Mouse (Mus musculus) heart, embryonic 12.5 days (tissue): Measurements from ENCODE around the gene Chpf. TPM values are rescaled to one million over a fixed set of nuclear protein-coding genes. Genes with fewer than 3 reads are reported as not detected.

Source experiments
- ATAC-seq: fragments of 200-750 bp; cut with Nextera tagmentation; 2 replicates; pipeline ENCODE4 v1.8.0; 2017; ENCODE audit warnings: moderate TSS enrichment, moderate library complexity; ENCODE audit not compliant: insufficient number of reproducible peaks, low FRiP score
- H3K27ac ChIP-seq: fragments of 300-500 bp; sonication (generic); 2 replicates; pipeline ENCODE4 v1.5.1; 2016; ENCODE audit warnings: mild to moderate bottlenecking, moderate library complexity; ENCODE audit not compliant: poor library complexity, severe bottlenecking
- H3K27me3 ChIP-seq: fragments of 300-500 bp; sonication (generic); replicated peaks from 2 replicates; pipeline ENCODE4 v1.6.1; 2016; ENCODE audit warnings: mild to moderate bottlenecking, moderate library complexity
- H3K36me3 ChIP-seq: fragments of 300-500 bp; sonication (generic); 2 replicates; pipeline ENCODE4 v1.6.1; 2016; ENCODE audit warnings: mild to moderate bottlenecking, moderate library complexity
- H3K4me1 ChIP-seq: fragments of 300-500 bp; sonication (generic); replicated peaks from 2 replicates; pipeline ENCODE4 v1.6.1; 2016; ENCODE audit warnings: mild to moderate bottlenecking
- H3K4me2 ChIP-seq: fragments of 300-500 bp; sonication (generic); 2 replicates; pipeline ENCODE4 v1.6.1; 2016; ENCODE audit warnings: mild to moderate bottlenecking, moderate library complexity
- H3K4me3 ChIP-seq: fragments of 300-500 bp; sonication (generic); 2 replicates; pipeline ENCODE4 v1.5.1; 2016; ENCODE audit warnings: mild to moderate bottlenecking
- H3K9ac ChIP-seq: fragments of 300-500 bp; sonication (generic); 2 replicates; pipeline ENCODE4 v1.6.1; 2016; ENCODE audit warnings: mild to moderate bottlenecking, moderate library complexity
- H3K9me3 ChIP-seq: fragments of 300-500 bp; sonication (generic); replicated peaks from 2 replicates; pipeline ENCODE4 v1.6.1; 2016; ENCODE audit warnings: mild to moderate bottlenecking, moderate library complexity
- WGBS: fragments of 180-500 bp; shearing (Covaris S2); methylation state at CpG from one replicate; pipeline ENCODE4 v1.1.7; 2016; 5-methylcytosine and 5-hydroxymethylcytosine counted together
- polyA plus RNA-seq: library from polyadenylated mRNA; unstranded; fragments of >200 nt; fragmentation: Nextera tagmentation; extraction: Ambion mirVana; gene quantifications from 2 replicates; pipeline ENCODE4 v1.2.1, GENCODE M21; 2016

The Chpf gene
- polyA plus RNA-seq, 1 experiment from 2014 or later, result 37.8 TPM

DNA sequence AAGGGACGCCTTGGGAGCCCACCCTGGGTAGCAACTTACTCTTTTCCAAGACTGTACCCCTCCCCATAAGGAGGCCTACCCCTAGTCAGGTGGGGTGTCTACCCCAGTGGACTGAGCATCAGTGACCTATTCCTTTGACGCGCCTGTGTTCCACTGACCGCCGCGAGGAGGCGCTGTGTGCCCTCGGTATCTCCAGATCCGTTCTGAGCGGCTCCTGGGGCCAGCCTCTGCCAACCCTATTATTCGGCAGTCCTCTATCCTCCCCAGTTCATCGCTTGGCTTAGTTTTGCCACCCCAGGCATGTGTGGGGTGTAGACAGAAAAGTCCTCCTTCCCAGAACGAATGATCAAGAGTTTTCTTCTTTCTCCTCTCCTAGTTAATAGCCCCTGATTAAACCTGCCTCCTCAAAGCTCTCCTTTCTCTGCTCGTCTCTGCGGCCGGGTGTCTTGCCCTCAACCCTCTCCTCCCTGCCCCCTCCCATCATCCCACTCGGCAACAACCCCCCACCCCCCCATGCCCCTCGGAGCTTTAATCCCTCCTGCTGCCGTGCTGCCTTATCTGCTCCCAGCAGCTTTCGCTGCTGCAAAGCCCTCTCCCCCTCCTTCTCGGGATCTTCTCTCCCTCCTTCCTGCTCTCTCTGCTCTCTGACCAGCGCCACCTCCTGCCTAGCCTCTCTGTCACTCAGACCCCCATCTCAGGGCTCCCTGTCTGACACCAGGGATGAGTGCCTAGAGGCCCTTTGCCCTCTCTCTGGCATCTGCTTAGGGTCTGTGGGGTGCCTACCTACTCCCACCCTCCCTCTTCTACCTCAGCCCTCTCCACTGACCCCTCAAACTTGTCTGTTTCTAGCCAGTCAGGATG, 33.1 kb downstream of the Chpf start:
- Histone ChIP-seq H3K27ac (0 out of 2 replicates have a peak overlapping the region, but pooled peaks have one; percentile 26), H3K9me3 (no peaks in the 10 kb centered on the region), H3K9ac (peak overlapping the region; percentile 62), H3K36me3 (peaks cover 25% of the 10 kb centered on the region), H3K4me2 (peak overlapping the region; percentile 75), H3K4me1 (peaks cover 70% of the 10 kb centered on the region), H3K4me3 (peak overlapping the region; percentile 34), H3K27me3 (peaks cover 69% of the 10 kb centered on the region)
- WGBS, result under 1% methylated on average over 22 of the region's 22 CpGs
- ATAC-seq, result peak; percentile 25

DNA sequence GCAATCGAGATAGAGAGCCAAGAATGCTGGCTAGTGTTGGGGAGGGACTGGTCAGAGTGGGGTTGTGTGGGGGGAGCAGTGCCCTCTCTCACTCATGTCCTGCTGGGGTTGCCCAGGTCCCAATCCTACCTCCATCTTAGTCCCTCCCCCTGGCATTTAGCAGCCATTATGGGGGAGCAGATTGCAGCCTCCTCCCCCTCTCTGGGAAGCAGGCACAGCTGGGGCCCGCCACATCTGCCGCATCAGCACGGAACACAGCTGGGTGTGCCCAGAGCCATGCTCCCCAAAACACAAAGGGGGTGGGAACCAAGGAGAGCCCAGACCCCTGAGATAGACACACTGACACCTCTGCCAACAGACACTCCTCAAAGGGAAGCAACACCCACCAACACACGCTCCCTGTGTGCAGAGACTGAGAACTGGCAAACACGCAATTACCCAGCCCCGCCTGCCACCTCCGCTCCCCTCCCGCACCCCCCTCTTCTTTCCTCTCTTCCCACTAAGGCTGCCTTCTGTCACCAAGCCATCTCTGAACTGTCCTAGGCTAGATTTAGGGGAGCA, 33.9 kb downstream of the Chpf start:
- H3K9me3 ChIP-seq, result no peaks in the 10 kb centered on the region
- 0 out of 2 replicates have a peak overlapping the region, but pooled peaks have one; percentile 62 for H3K9ac ChIP-seq
- H3K4me2 ChIP-seq, result peak overlapping the region; percentile 75
- H3K27me3 ChIP-seq, result peaks cover 61% of the 10 kb centered on the region
- H3K4me3 ChIP-seq, result no peak overlapping the region
- peaks cover 63% of the 10 kb centered on the region for H3K4me1 ChIP-seq
- WGBS, result 7% methylated on average over 9 of the region's 9 CpGs
- peaks cover 33% of the 10 kb centered on the region for H3K36me3 ChIP-seq
- ATAC-seq, result no peak
- no peak overlapping the region for H3K27ac ChIP-seq

DNA sequence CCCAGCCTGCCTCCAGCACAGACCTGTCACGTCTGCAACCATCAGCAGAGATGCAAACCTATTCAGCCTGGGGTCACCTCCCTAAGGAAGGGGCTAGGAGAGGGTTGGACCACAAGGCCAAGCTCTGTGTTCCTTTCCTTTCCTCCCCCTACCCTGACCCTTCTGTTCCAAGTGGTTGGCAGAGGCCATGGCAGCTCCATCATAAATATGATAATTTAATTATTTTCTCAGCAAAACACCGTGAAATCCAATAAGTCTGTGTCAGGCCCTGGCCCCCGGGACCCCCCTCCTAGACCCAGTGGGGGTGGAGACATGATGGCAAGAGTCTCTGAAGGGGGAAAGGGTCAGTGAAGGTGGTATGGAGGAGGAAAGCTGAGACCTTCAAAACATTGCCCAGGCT, 34.9 kb downstream of the Chpf start:
- H3K4me3 ChIP-seq, result no peak overlapping the region
- peaks cover 53% of the 10 kb centered on the region for H3K4me1 ChIP-seq
- 53% methylated on average over 3 of the region's 3 CpGs for WGBS
- H3K27me3 ChIP-seq, result peaks cover 51% of the 10 kb centered on the region
- no peak overlapping the region for H3K27ac ChIP-seq
- no peak for ATAC-seq
- H3K9me3 ChIP-seq, result no peaks in the 10 kb centered on the region
- H3K4me2 ChIP-seq, result no peak overlapping the region
- H3K9ac ChIP-seq, result 0 out of 2 replicates have a peak overlapping the region, but pooled peaks have one; percentile 29
- H3K36me3 ChIP-seq, result peaks cover 37% of the 10 kb centered on the region

DNA sequence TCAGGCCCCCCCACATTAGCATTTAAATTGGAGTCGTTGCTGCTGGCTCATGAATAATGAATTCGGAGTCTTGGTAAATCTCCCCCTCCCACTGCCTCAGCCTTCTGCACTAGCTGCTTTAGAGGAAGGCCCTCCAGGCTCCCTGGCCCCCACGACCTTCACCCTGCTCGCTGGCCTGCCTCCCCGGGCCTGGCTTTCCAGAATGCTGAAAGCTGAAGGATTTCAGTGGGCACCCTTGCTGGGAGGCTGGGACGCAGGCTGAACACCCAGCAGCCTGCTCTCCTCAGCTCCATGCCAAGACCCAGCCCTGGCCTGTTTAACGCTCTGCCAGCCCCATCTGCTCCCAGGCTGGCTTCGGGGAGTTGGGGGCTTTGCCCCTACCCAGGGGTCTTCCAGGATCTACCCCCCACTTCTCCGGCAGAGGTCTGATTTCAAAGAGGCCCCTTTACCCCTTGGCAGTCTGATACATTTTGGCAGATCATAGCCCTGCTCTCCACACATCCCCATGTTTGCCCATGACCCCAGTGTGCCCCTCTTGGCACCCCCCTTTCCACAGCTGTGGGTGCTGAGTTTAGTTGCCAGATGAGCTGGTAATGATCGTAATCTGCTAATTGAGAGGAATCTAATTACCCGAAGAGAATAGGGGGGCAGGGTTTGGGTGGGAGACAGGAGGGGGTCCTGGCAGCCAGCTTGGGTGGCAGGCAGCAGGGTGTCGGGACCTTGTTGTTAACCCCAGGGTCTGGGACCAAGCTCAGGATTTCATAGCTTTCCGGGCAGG, 35.7 kb downstream of the Chpf start:
- WGBS, result 43% methylated on average over 13 of the region's 13 CpGs
- ATAC-seq, result no peak
- Histone ChIP-seq H3K27me3 (peaks cover 43% of the 10 kb centered on the region), H3K9me3 (no peaks in the 10 kb centered on the region), H3K4me2 (no peak overlapping the region), H3K27ac (no peak overlapping the region), H3K9ac (0 out of 2 replicates have a peak overlapping the region, but pooled peaks have one; percentile 29), H3K4me3 (no peak overlapping the region), H3K4me1 (peaks cover 45% of the 10 kb centered on the region), H3K36me3 (peaks cover 37% of the 10 kb centered on the region)

DNA sequence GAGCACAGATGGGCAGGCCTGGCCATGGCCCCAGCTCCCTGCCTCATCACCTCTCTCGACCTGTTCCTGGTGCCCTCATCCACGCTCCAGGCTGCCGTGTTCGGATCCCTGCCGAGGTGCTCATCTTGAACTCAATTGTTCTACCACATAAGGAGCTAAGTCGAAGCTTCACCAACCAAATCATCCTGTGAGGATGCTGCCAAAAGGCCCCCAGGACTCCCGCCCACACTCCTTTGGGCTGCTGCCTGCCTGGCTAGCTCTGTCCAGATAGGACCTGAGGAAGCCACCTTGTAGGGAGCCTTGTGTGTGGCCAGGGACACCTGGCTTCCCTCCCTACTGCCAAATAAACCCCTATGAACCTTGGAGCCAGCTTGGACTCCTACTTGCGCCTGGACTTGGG, 36.3 kb downstream of the Chpf start:
- Histone ChIP-seq H3K36me3 (peaks cover 37% of the 10 kb centered on the region), H3K9ac (no peak overlapping the region), H3K27me3 (peaks cover 37% of the 10 kb centered on the region), H3K4me3 (no peak overlapping the region), H3K27ac (no peak overlapping the region), H3K4me1 (peaks cover 41% of the 10 kb centered on the region), H3K4me2 (no peak overlapping the region), H3K9me3 (no peaks in the 10 kb centered on the region)
- 68% methylated on average over 8 of the region's 8 CpGs for WGBS
- ATAC-seq, result no peak

DNA sequence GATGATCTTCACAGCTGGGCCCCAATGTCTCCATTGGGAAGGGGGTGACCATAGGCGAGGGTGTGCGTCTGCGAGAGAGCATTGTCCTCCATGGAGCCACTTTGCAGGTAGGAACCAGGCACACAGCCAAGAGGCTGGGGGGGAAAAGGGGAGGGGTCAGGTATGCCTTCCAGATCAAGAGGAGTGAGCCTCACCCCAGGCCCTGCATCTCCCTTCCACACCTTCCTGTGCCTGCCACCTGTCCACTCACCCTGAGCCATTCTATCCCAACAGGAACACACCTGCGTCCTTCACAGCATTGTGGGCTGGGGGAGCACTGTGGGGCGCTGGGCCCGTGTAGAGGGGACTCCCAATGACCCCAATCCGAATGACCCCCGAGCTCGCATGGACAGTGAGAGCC, 36.9 kb downstream of the Chpf start:
- peaks cover 30% of the 10 kb centered on the region for H3K27me3 ChIP-seq
- no peaks in the 10 kb centered on the region for H3K9me3 ChIP-seq
- H3K4me2 ChIP-seq, result no peak overlapping the region
- no peak for ATAC-seq
- H3K27ac ChIP-seq, result no peak overlapping the region
- H3K4me3 ChIP-seq, result no peak overlapping the region
- WGBS, result 83% methylated on average over 9 of the region's 9 CpGs
- peaks cover 40% of the 10 kb centered on the region for H3K36me3 ChIP-seq
- peaks cover 41% of the 10 kb centered on the region for H3K4me1 ChIP-seq
- no peak overlapping the region for H3K9ac ChIP-seq

DNA sequence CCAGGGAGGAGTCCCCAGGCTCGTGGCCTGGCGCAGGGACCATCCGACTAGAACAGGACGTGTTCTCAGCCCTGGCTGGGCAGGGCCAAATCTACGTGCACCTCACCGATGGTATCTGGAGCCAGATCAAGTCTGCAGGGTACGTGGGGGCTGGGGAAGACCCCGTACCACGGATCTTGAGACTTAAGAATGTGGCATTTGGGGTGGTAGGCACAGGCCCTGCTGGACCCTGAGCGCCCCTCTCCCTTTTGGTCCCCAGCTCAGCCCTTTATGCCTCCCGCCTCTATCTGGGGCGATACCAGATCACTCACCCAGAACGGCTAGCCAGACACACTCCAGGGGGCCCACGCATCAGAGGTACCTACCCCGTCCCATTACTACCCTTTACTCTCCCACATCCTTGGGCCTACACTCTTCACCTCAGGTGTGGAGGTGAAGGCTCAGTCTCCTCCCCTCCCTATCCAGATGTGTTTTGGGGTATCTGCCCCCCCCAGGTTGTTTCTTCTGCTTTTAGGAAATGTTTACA, 37.6 kb downstream of the Chpf start:
- no peak overlapping the region for H3K4me2 ChIP-seq

DNA sequence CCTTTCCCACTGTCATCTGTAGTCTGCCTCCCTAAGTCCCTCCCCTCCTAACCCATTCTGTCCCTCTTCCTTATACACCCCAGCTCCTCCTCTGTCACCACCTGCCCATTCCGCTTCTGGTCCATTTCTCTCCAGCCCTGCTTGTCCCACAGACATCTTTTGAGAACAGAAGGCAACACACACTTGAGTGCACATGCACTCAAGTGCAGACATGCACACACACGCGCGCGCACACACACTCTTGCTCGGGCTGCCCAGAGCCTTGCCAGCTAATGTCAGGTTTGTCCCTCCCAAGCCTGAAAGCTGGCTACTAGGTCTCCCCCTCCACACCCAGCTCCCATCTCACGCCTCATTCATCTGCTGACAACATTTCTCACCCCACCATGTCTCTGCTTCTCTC, 38.4 kb downstream of the Chpf start:
- 96% methylated on average over 7 of the region's 7 CpGs for WGBS
- H3K9me3 ChIP-seq, result no peaks in the 10 kb centered on the region
- H3K36me3 ChIP-seq, result peaks cover 40% of the 10 kb centered on the region
- no peak overlapping the region for H3K27ac ChIP-seq
- H3K4me1 ChIP-seq, result peaks cover 36% of the 10 kb centered on the region
- no peak overlapping the region for H3K4me2 ChIP-seq
- peaks cover 24% of the 10 kb centered on the region for H3K27me3 ChIP-seq
- no peak overlapping the region for H3K9ac ChIP-seq
- no peak for ATAC-seq
- no peak overlapping the region for H3K4me3 ChIP-seq

More for the DNA sequence above, 37.6 kb downstream of the Chpf start:
- WGBS, result 83% methylated on average over 15 of the region's 15 CpGs
- Histone ChIP-seq H3K9me3 (no peaks in the 10 kb centered on the region), H3K27ac (no peak overlapping the region), H3K27me3 (peaks cover 25% of the 10 kb centered on the region), H3K36me3 (peaks cover 40% of the 10 kb centered on the region), H3K4me3 (no peak overlapping the region), H3K4me1 (peaks cover 41% of the 10 kb centered on the region), H3K9ac (no peak overlapping the region)
- no peak for ATAC-seq

DNA sequence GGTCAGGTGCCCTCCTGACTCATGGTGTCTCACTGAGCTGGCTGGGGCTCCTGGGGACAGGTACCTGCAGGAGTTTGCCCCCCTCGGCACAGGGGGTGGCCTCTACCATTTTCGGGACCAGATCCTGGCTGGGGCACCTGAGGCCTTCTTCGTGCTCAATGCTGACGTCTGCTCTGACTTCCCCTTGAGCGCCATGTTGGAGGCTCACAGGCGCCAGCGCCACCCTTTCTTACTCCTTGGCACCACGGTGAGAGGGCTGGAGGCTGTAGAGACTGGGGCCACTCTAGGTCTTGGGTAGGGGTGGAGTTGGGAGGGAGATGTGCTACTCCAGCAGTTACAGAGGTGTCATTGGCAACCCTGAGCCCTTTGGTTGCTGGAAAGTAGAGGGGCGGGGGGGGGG, 40.3 kb downstream of the Chpf start:
- ATAC-seq, result no peak
- H3K4me2 ChIP-seq, result no peak overlapping the region
- no peak overlapping the region for H3K27ac ChIP-seq
- H3K9ac ChIP-seq, result no peak overlapping the region
- H3K9me3 ChIP-seq, result no peaks in the 10 kb centered on the region
- peaks cover 40% of the 10 kb centered on the region for H3K36me3 ChIP-seq
- peaks cover 7% of the 10 kb centered on the region; the same call in 1 of the 2 replicates for H3K27me3 ChIP-seq
- WGBS, result 73% methylated on average over 8 of the region's 9 CpGs
- peaks cover 19% of the 10 kb centered on the region for H3K4me1 ChIP-seq
- no peak overlapping the region for H3K4me3 ChIP-seq

DNA sequence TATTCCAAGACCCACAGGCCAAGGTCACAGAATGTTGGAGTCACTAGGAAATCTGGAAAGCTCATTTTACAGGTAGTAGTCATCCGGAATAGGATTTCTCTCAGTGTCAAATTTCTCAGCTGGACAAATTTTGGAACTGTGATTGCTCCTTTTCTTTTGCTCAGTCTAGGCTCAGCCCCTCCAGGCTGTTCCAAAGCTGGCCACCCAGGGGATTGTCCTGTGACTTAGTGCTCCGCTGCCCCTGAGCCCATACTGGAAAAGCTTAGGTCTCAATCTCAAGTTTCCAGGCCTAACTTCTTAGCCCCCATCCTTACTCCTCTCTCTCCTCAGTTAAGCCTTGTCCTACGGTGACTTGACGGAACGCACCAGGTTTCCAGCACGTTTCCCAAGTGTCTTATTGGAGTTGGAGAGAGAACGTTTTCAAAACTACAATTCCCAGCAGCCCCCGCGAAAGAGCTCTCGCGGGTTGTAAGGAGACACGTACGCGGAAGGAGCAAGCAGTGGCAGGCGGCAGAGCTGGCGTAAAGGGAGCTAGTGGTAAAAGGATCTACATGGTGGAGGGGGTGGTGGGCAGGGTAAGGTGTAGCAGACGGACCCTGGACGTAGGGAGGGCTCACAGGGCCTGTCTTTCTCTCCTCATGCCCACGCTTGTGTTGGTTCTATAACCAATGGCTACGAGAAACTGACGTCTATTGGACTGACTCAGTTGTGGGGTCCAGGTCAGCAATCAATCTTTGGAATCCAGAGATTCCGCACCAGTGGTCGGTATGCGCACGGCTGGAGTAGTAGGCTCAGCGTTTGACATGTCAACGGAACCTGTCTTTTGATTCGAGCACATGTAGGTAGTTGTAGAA, 43.4 kb downstream of the Chpf start, which contains the start of gene Gmppa:
Gmppa (plus strand) TSS at position 456 of the 854 bp plus-strand sequence.
- peak within 1 kb of the TSS; percentile 69 for H3K27ac ChIP-seq
- peaks cover 32% of the 10 kb centered on the region for H3K36me3 ChIP-seq
- 6% methylated on average over 28 of the region's 28 CpGs for WGBS
- H3K4me1 ChIP-seq, result peaks cover 24% of the 10 kb centered on the region
- peak within 1 kb of the TSS; percentile 76 for H3K4me3 ChIP-seq
- H3K9me3 ChIP-seq, result no peaks in the 10 kb centered on the region
- H3K27me3 ChIP-seq, result no peaks in the 10 kb centered on the region
- peak; percentile 66 for ATAC-seq
- peak within 1 kb of the TSS; percentile 80 for H3K4me2 ChIP-seq
- H3K9ac ChIP-seq, result peak within 1 kb of the TSS; percentile 82
